Comparison of ENCODE assay signal across 8 mouse cellular contexts in genomic region chr12:21286243-21286622, GRCm38 (mm10). TPM values are rescaled to one million over a fixed set of nuclear protein-coding genes. Genes with fewer than 3 reads are reported as not detected.
A peak's percentile ranks its signal among the peaks of the same experiment; 100 is the strongest.
DNase-seq lines count a peak whose midpoint lies in the region; ATAC-seq and TF ChIP-seq lines count a peak whose summit lies in the region.

Gene Itgb1bp1 (minus strand): TSS chr12:21286284.

- peak; percentile 96 for ATAC-seq in hindbrain, embryonic 12.5 days (ENCODE audit: low FRiP score)
- ATAC-seq in lung, postnatal 0 days, result peak; percentile 90

- peak within 1 kb of the TSS; percentile 53 for H3K4me3 ChIP-seq in hindbrain, embryonic 12.5 days
- peak within 1 kb of the TSS; percentile 61 for H3K4me3 ChIP-seq in lung, postnatal 0 days (ENCODE audit: low read depth, low read length)

- H3K36me3 ChIP-seq in hindbrain, embryonic 12.5 days, result peaks cover 10% of the 10 kb centered on the region
- 0 out of 2 replicates have a peak, but pooled peaks cover 1% of the 10 kb centered on the region for H3K36me3 ChIP-seq in lung, postnatal 0 days (ENCODE audit: insufficient read depth, low read length)

- H3K27ac ChIP-seq in hindbrain, embryonic 12.5 days, result peak within 1 kb of the TSS; percentile 80
- H3K27ac ChIP-seq in lung, postnatal 0 days (ENCODE audit: low read length), result peak within 1 kb of the TSS; percentile 78

- H3K9ac ChIP-seq in hindbrain, embryonic 12.5 days, result peak within 1 kb of the TSS; percentile 79
- peak within 1 kb of the TSS; percentile 56 for H3K9ac ChIP-seq in lung, postnatal 0 days (replicated peaks; ENCODE audit: low read depth)

- WGBS in hindbrain, embryonic 12.5 days, result under 1% methylated on average over 28 of the region's 28 CpGs
- WGBS in lung, postnatal 0 days, result 1% methylated on average over 28 of the region's 28 CpGs

- H3K9me3 ChIP-seq in hindbrain, embryonic 12.5 days (replicated peaks), result no peaks in the 10 kb centered on the region
- no peaks in the 10 kb centered on the region for H3K9me3 ChIP-seq in lung, postnatal 0 days (ENCODE audit: low read length)

- H3K4me1 ChIP-seq in hindbrain, embryonic 12.5 days, result peaks cover 19% of the 10 kb centered on the region
- peaks cover 14% of the 10 kb centered on the region; the same call in 1 of the 2 replicates for H3K4me1 ChIP-seq in lung, postnatal 0 days (ENCODE audit: insufficient read depth, low read depth, low read length)

- peak within 1 kb of the TSS; percentile 75 for H3K4me2 ChIP-seq in hindbrain, embryonic 12.5 days (replicated peaks)
- H3K4me2 ChIP-seq in lung, postnatal 0 days (replicated peaks; ENCODE audit: low read depth, low read length), result peak within 1 kb of the TSS; percentile 67

- TF ChIP-seq EP300 in lung, postnatal 0 days (IDR thresholded peaks at IDR 0.05), result no peak

- TF ChIP-seq CTCF in lung, postnatal 0 days (IDR thresholded peaks at IDR 0.05), result peak; percentile 25; the same call in 1 of the 2 replicates

- no peaks in the 10 kb centered on the region for H3K27me3 ChIP-seq in hindbrain, embryonic 12.5 days
- H3K27me3 ChIP-seq in lung, postnatal 0 days (replicated peaks; ENCODE audit: insufficient read depth, low read length), result no peaks in the 10 kb centered on the region

- DNase-seq in T-cell, adult 2 months (ENCODE audit: low spot score), result peak; percentile 97
- peak; percentile 99 for DNase-seq in cerebellum, postnatal 14 days
- DNase-seq in frontal cortex, postnatal 14 days (ENCODE audit: low spot score in 2 of 2), result peak; percentile 98
- DNase-seq in layer of hippocampus, postnatal 10 days (ENCODE audit: low spot score in 2 of 2), result peak; percentile 99
- DNase-seq in lung, postnatal 0 days (ENCODE audit: low spot score), result peak; percentile 99
- DNase-seq in ovary, postnatal 36 days (ENCODE audit: low spot score), result peak; percentile 99
- peak; percentile 98 for DNase-seq in thymus, postnatal 25 days

RNA-seq across cellular contexts. Expression of gene Itgb1bp1, which starts in this region (rescaled TPM):
- 36.5 and 39.6 TPM in 2 replicates for polyA plus RNA-seq in hindbrain, embryonic 12.5 days (2016; fragmentation: Nextera tagmentation; extraction: Ambion mirVana)
- 10 to 100 TPM; 39.5 to 43.0 TPM for total RNA-seq in layer of hippocampus, postnatal 10 days (2021)
- polyA plus RNA-seq in lung, postnatal 0 days (2015; fragmentation: Nextera tagmentation; extraction: Ambion mirVana), result 65.5 and 67.6 TPM in 2 replicates

Comparison
In these comparisons a context has a peak if more than half of its experiments do, and no peak if none do; other contexts are left out.
1. Peak in every context shown above with its lines: DNase-seq, ATAC-seq, H3K4me3 ChIP-seq and H3K27ac ChIP-seq.